Mouse (Mus musculus): ENCODE measurements around the gene Ermard. TPM values are rescaled to one million over a fixed set of nuclear protein-coding genes. Genes with fewer than 3 reads are reported as not detected.

Ermard gene
- polyA plus RNA-seq, 1 experiment from 2014 or later, result 76.8 TPM

DNA sequence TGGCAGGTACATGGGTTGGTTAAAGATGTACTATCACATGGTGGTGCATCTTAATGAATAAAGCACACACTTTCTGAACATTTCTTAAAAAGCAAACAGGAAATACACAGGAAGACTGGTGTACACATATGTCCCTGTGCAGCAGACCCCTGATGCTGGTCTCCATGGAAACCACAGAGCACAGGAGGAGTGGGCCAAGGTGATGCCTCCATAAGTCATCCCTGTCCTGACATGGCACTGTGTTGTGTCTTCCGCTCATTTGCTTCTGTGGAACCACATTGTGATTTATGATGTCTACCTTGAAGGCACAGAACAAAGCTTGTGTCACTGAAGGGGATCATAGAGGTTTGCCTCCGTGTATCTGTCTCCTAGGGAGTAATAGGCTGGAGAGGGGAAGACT lies 31.2 kb downstream of the Ermard start:
- ATAC-seq, result no peak
- Histone ChIP-seq H3K4me3 (ENCODE audit: low read length) (no peak overlapping the region), H3K4me2 (ENCODE audit: low read length) (no peak overlapping the region), H3K4me1 (ENCODE audit: control insufficient read depth, insufficient read depth, low read depth, low read length) (no peaks in the 10 kb centered on the region), H3K27me3 (replicated peaks; ENCODE audit: control insufficient read depth, insufficient read depth, low read length) (peaks cover 3% of the 10 kb centered on the region; the same call in 1 of the 2 replicates), H3K36me3 (ENCODE audit: control insufficient read depth, insufficient read depth, low read length) (no peaks in the 10 kb centered on the region), H3K27ac (ENCODE audit: low read depth, low read length) (no peak overlapping the region), H3K9ac (ENCODE audit: low read depth, low read length) (no peak overlapping the region), H3K9me3 (ENCODE audit: control insufficient read depth, low read length) (no peaks in the 10 kb centered on the region)
- 64% methylated on average over 2 of the region's 2 CpGs for WGBS

GRCm38 (mm10) chr17:15075033-15075432 lies 34.0 kb downstream of the Ermard start:
- H3K4me1 ChIP-seq (ENCODE audit: control insufficient read depth, insufficient read depth, low read depth, low read length), result no peaks in the 10 kb centered on the region
- H3K27me3 ChIP-seq (replicated peaks; ENCODE audit: control insufficient read depth, insufficient read depth, low read length), result peaks cover 3% of the 10 kb centered on the region; the same call in 1 of the 2 replicates
- no peaks in the 10 kb centered on the region for H3K36me3 ChIP-seq (ENCODE audit: control insufficient read depth, insufficient read depth, low read length)
- H3K9ac ChIP-seq (ENCODE audit: low read depth, low read length), result no peak overlapping the region
- H3K4me2 ChIP-seq (ENCODE audit: low read length), result no peak overlapping the region
- no peaks in the 10 kb centered on the region for H3K9me3 ChIP-seq (ENCODE audit: control insufficient read depth, low read length)
- no peak overlapping the region for H3K4me3 ChIP-seq (ENCODE audit: low read length)
- WGBS, result 90% methylated on average over 8 of the region's 8 CpGs
- no peak for ATAC-seq
- H3K27ac ChIP-seq (ENCODE audit: low read depth, low read length), result no peak overlapping the region

- Histone ChIP-seq H3K4me3 (ENCODE audit: low read length) (no peak overlapping the region), H3K27ac (ENCODE audit: low read depth, low read length) (no peak overlapping the region), H3K27me3 (replicated peaks; ENCODE audit: control insufficient read depth, insufficient read depth, low read length) (peaks cover 3% of the 10 kb centered on the region; the same call in 1 of the 2 replicates), H3K9me3 (ENCODE audit: control insufficient read depth, low read length) (no peaks in the 10 kb centered on the region), H3K9ac (ENCODE audit: low read depth, low read length) (no peak overlapping the region), H3K36me3 (ENCODE audit: control insufficient read depth, insufficient read depth, low read length) (no peaks in the 10 kb centered on the region), H3K4me2 (ENCODE audit: low read length) (no peak overlapping the region), H3K4me1 (ENCODE audit: control insufficient read depth, insufficient read depth, low read depth, low read length) (no peaks in the 10 kb centered on the region)
- WGBS, result 44% methylated on average over 2 of the region's 2 CpGs
- ATAC-seq, result peak; percentile 73; the same call in 1 of the 2 replicates
These were observed 36.5 kb downstream of the Ermard start for GRCm38 (mm10) chr17:15077536-15077935.

DNA sequence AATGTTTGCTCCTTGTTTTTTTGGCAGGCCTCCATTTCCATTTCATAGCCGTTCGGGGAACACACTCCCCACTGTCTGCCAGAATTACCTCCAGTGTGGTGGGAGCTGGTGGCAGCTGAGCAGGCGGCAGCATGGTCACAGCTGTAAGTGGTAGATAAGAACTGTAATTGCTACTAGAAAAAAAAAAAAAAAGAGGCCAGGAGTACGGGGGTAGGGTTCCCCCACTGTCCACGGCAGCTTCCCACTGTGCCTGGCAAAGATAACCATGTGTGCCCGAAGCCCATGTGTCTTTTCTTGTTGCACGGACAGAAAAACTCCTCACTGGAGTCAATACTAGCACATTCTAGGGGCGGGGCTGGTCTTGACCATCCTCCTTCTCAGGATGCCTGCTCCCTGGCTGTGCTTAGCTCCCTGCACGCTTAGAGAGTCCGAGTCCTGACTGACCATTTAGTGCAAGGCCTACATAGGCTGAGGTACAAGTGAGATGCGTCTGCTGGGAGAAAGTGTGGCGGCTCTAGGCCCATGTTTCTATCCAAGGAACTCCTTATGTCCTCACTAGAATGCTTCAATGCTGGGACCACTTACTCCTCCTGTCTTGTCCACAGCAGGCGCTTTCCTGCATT lies 43.3 kb downstream of the Ermard start:
- 59% methylated on average over 13 of the region's 13 CpGs for WGBS
- H3K9me3 ChIP-seq (ENCODE audit: control insufficient read depth, low read length), result no peaks in the 10 kb centered on the region
- ATAC-seq, result no peak
- H3K36me3 ChIP-seq (ENCODE audit: control insufficient read depth, insufficient read depth, low read length), result no peaks in the 10 kb centered on the region
- no peak overlapping the region for H3K4me2 ChIP-seq (ENCODE audit: low read length)
- H3K27ac ChIP-seq (ENCODE audit: low read depth, low read length), result no peak overlapping the region
- no peak overlapping the region for H3K9ac ChIP-seq (ENCODE audit: low read depth, low read length)
- peaks cover 12% of the 10 kb centered on the region for H3K4me1 ChIP-seq (ENCODE audit: control insufficient read depth, insufficient read depth, low read depth, low read length)
- no peak overlapping the region for H3K4me3 ChIP-seq (ENCODE audit: low read length)
- H3K27me3 ChIP-seq (replicated peaks; ENCODE audit: control insufficient read depth, insufficient read depth, low read length), result no peaks in the 10 kb centered on the region

- H3K4me1 ChIP-seq (ENCODE audit: control insufficient read depth, insufficient read depth, low read depth, low read length), result peaks cover 12% of the 10 kb centered on the region
- no peak overlapping the region for H3K4me2 ChIP-seq (ENCODE audit: low read length)
- no peaks in the 10 kb centered on the region for H3K9me3 ChIP-seq (ENCODE audit: control insufficient read depth, low read length)
- 75% methylated on average over 2 of the region's 2 CpGs for WGBS
- ATAC-seq, result no peak
- no peak overlapping the region for H3K27ac ChIP-seq (ENCODE audit: low read depth, low read length)
- no peak overlapping the region for H3K4me3 ChIP-seq (ENCODE audit: low read length)
- H3K9ac ChIP-seq (ENCODE audit: low read depth, low read length), result no peak overlapping the region
- no peaks in the 10 kb centered on the region for H3K27me3 ChIP-seq (replicated peaks; ENCODE audit: control insufficient read depth, insufficient read depth, low read length)
- no peaks in the 10 kb centered on the region for H3K36me3 ChIP-seq (ENCODE audit: control insufficient read depth, insufficient read depth, low read length)
These were observed 44.0 kb downstream of the Ermard start for GRCm38 (mm10) chr17:15085006-15085405.

GRCm38 (mm10) chr17:15088166-15088565 lies 47.2 kb downstream of the Ermard start:
- H3K9ac ChIP-seq (ENCODE audit: low read depth, low read length), result no peak overlapping the region
- WGBS, result 12% methylated on average over 2 of the region's 2 CpGs
- no peaks in the 10 kb centered on the region for H3K9me3 ChIP-seq (ENCODE audit: control insufficient read depth, low read length)
- H3K27ac ChIP-seq (ENCODE audit: low read depth, low read length), result peak overlapping the region; percentile 41; the same call in 1 of the 2 replicates
- no peaks in the 10 kb centered on the region for H3K36me3 ChIP-seq (ENCODE audit: control insufficient read depth, insufficient read depth, low read length)
- peak; percentile 47 for ATAC-seq
- no peaks in the 10 kb centered on the region for H3K27me3 ChIP-seq (replicated peaks; ENCODE audit: control insufficient read depth, insufficient read depth, low read length)
- peaks cover 12% of the 10 kb centered on the region for H3K4me1 ChIP-seq (ENCODE audit: control insufficient read depth, insufficient read depth, low read depth, low read length)
- H3K4me3 ChIP-seq (ENCODE audit: low read length), result no peak overlapping the region
- H3K4me2 ChIP-seq (ENCODE audit: low read length), result no peak overlapping the region

GRCm38 (mm10) chr17:15088591-15089001 lies 47.6 kb downstream of the Ermard start:
- 10% methylated on average over 8 of the region's 8 CpGs for WGBS
- Histone ChIP-seq H3K9me3 (ENCODE audit: control insufficient read depth, low read length) (no peaks in the 10 kb centered on the region), H3K9ac (ENCODE audit: low read depth, low read length) (no peak overlapping the region), H3K27me3 (replicated peaks; ENCODE audit: control insufficient read depth, insufficient read depth, low read length) (no peaks in the 10 kb centered on the region), H3K4me3 (ENCODE audit: low read length) (no peak overlapping the region), H3K4me2 (ENCODE audit: low read length) (no peak overlapping the region; the same call in 1 of the 2 replicates), H3K27ac (ENCODE audit: low read depth, low read length) (peak overlapping the region; percentile 41; the same call in 1 of the 2 replicates), H3K36me3 (ENCODE audit: control insufficient read depth, insufficient read depth, low read length) (no peaks in the 10 kb centered on the region), H3K4me1 (ENCODE audit: control insufficient read depth, insufficient read depth, low read depth, low read length) (peaks cover 12% of the 10 kb centered on the region)
- ATAC-seq, result peak; percentile 88

- Histone ChIP-seq H3K4me2 (ENCODE audit: low read length) (no peak overlapping the region), H3K27me3 (replicated peaks; ENCODE audit: control insufficient read depth, insufficient read depth, low read length) (no peaks in the 10 kb centered on the region; the same call in 1 of the 2 replicates), H3K9ac (ENCODE audit: low read depth, low read length) (no peak overlapping the region), H3K4me1 (ENCODE audit: control insufficient read depth, insufficient read depth, low read depth, low read length) (peaks cover 12% of the 10 kb centered on the region), H3K9me3 (ENCODE audit: control insufficient read depth, low read length) (no peaks in the 10 kb centered on the region), H3K36me3 (ENCODE audit: control insufficient read depth, insufficient read depth, low read length) (no peaks in the 10 kb centered on the region), H3K4me3 (ENCODE audit: low read length) (no peak overlapping the region), H3K27ac (ENCODE audit: low read depth, low read length) (no peak overlapping the region)
- ATAC-seq, result no peak
- WGBS, result 92% methylated on average over 3 of the region's 3 CpGs
These were observed 50.7 kb downstream of the Ermard start for GRCm38 (mm10) chr17:15091739-15092138.

DNA sequence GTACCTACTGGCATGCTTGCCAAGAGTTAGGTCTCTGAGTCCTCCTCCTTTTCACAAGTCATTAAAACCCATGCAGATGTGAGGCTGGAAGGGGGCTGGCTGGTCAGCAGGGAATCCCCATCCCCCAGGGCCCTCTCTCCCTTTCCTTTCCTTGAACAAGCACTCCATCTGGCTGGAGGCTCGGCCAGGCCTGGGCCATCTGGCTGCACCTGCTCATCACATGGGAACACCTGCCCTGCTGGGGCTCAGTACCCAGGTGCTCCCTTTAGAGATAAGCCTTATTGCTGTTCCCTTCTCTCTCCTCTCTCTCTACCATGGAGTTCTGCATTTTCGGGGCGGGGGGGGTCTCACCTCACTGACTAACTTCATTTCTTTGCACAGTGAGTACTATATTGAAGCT lies 52.5 kb downstream of the Ermard start:
- 49% methylated on average over 3 of the region's 3 CpGs for WGBS
- no peak for ATAC-seq
- H3K4me2 ChIP-seq (ENCODE audit: low read length), result no peak overlapping the region

More for the DNA sequence above, 52.5 kb downstream of the Ermard start:
- Histone ChIP-seq H3K27me3 (replicated peaks; ENCODE audit: control insufficient read depth, insufficient read depth, low read length) (no peaks in the 10 kb centered on the region; the same call in 1 of the 2 replicates), H3K27ac (ENCODE audit: low read depth, low read length) (no peak overlapping the region), H3K36me3 (ENCODE audit: control insufficient read depth, insufficient read depth, low read length) (no peaks in the 10 kb centered on the region), H3K4me3 (ENCODE audit: low read length) (no peak overlapping the region), H3K9me3 (ENCODE audit: control insufficient read depth, low read length) (no peaks in the 10 kb centered on the region), H3K9ac (ENCODE audit: low read depth, low read length) (no peak overlapping the region), H3K4me1 (ENCODE audit: control insufficient read depth, insufficient read depth, low read depth, low read length) (peaks cover 6% of the 10 kb centered on the region)

Data from hindbrain, embryonic 16.5 days (tissue).